Mouse (Mus musculus) A20 (cell line): ENCODE results near the gene Mfsd4b2.
"Not testable (repeated sequence)": the region's sequence is repeated elsewhere in the genome, so short reads cannot be mapped to it uniquely, and the experiment has no call there.

ENCODE experiments used
- DNase-seq: peaks from one replicate; pipeline ENCODE4 v3.0.0-alpha.2; 2011; ENCODE audit warnings: low read depth, low spot score

The Mfsd4b2 gene

DNA sequence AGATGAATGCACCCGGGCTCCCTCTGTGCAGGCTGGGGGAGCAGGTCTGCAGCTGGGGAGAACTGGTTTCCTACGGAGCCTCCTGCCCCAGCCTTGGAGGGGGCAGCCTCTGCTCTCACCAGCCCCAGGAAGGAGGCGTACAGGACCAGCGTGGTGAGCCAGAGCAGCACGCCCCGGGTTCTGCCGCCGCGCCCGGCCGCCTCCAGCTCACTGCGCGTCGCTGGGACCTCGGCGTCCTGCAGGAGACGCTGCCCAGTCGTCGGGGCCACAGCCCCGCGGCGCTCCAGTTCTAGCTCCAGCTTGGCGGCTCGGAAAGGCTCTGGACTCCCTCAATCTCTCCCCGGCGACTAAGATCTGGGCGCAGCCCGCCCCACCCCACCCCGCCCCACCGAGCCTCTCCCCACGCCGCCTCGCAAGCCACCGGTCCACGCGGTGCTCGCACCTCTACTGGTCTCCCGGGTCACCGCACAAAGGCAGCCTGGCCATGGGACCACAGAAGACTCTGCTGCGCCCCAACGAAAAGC lies at the start of gene Mfsd4b2:
Gene Mfsd4b2, minus strand, starts transcription at position 308 of the 524 bp plus-strand sequence.
- DNase-seq = no peak

DNA sequence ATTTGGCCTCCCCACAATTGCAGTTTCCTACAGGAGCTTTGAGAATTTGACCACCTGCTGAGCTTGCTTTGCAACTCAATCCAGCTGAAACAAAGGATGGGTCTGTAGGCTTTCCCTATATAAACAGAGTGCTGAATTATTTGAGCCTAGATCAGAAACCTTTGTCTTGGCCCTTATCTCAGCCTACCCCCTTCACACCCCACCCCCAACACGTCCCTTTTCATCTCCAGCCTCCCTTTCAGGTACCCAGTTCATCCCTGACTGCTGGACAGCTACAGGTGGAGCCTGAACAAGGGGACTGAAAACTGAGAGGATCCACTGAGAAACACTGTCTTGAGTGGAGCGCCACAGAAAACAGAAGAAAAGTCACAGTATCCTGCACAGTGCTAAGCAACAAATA lies 49.0 kb upstream of the Mfsd4b2 start:
- no peak for DNase-seq

GRCm38 (mm10) chr10:39974982-39975381 lies 48.3 kb upstream of the Mfsd4b2 start:
- DNase-seq = no peak

DNA sequence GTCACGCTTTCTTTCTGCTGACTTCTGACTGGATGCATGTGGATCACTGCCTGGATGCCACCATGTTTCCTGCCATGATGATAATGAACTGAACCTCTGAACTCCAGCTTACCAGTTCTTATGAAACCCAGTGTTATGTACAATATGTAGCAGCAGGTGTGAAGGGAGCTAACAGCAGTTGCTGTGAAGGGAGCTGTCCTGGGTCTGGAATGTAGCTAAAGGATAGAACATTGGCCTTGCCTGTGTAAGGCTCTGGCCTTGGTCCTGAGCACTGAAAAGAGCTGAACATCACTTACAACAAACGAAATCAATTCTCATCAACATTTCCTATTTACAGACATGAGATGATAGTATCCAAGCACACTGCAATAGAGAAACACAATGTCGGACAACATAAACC lies 40.8 kb upstream of the Mfsd4b2 start:
- DNase-seq = no peak

- no peak for DNase-seq
Measured at GRCm38 (mm10) chr10:39961906-39962305, 35.2 kb upstream of the Mfsd4b2 start.

GRCm38 (mm10) chr10:39960441-39960822 lies 33.7 kb upstream of the Mfsd4b2 start:
- no peak for DNase-seq

DNA sequence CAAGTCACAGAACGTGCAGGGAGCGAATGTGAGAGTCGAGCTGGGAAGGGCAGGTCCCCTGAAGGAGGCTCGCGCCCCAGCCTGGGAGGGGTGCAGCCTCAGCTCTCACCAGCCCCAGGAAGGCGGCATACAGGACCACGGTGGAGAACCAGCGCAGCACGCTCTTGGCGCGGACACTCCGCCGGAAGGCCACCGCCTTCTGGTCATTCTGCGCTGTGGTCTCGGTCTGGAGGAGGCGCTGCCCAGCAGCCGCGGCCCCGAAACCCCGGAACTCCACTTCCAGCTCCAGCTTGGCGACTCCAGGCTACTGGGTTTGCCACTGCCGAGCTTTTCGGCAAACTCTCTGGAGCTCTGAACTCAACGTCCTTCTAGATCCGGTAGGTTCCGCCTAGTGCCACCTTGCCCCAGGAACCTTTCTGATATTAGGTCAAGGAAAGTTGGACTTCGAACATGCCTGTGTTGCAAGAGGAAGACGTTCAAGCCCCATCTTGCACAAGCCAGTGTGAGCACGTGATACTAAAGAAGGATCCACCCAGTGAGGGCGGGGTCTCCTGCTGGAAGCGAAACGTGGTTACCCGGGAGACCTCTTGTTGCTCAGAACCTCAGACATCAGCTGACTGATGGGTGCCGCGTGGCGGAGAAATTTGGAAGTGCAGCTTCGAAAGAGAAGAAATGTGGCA lies 33.2 kb upstream of the Mfsd4b2 start, which contains the start of gene Mfsd4b3:
Gene Mfsd4b3, minus strand, starts transcription at position 393 of the 680 bp plus-strand sequence.
- peak; percentile 68 for DNase-seq

GRCm38 (mm10) chr10:39958266-39958665 lies 31.5 kb upstream of the Mfsd4b2 start:
- peak; percentile 22 for DNase-seq

DNA sequence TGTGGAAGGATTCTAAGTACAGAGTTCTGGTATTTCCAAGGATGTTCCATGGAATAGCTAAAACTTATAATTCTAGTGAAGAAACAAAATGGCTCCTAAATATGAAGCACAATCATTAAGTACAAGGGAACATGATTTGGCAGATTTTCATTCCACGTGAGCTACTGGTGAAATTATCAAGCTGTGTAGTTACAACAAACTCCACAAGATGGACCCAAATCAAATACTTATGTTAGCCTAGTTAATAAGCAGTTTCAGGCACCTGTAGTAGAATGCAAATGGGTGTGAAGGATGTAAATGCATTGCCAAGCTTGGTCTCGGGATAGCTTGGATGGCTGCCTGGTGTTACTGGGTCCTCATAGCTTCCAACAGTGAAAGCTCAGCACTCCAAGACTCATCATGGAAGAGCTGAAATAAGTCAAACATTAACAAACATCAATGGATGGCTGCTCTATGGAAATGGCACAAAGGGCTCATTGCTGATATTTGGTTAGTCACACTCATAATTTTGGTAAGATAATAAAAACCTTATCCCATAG lies 29.7 kb upstream of the Mfsd4b2 start:
- peak; percentile 9 for DNase-seq

DNA sequence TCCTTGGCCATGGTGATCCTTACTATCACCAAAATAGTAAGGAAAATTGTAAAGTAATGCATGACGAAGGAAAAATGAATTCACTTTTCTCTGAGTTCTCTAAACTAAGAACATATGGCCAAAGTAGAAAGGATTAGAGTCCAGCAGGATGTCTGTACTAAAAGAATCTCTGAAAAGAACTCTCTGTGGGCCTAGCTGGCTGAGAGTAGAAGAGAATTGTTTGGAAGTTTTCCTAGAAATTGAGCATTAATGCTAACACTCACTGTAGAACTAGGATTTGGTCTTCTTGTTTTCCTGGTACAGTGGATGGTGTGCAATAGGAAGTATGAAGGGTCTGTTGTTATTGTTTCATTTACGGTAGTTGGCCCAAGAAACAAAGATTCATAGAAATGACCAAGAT lies 28.4 kb upstream of the Mfsd4b2 start:
- DNase-seq = no peak

GRCm38 (mm10) chr10:39949377-39949954 lies 22.7 kb upstream of the Mfsd4b2 start:
- DNase-seq = no peak

DNA sequence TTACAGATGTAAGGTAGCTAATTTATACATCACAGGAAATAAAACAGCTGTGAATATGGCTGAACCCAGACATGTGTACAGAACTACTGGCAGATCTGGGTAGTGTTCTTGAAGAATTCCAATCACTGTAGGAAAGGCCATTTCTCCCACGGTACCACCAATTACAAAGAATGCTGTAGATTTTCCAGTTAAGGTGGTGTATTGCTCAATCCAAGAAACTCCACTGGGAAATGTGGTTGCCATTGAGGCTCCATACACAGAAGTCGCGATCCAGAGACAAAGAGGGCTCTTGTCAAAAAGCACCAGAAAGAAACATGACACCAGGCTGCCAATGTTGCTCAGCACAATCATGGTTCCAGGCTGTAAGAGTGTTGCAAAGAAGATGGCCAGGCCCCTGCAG lies 20.5 kb upstream of the Mfsd4b2 start:
- not testable (repeated sequence) for DNase-seq

GRCm38 (mm10) chr10:39936553-39936952 lies 9.8 kb upstream of the Mfsd4b2 start:
- DNase-seq = no peak

DNA sequence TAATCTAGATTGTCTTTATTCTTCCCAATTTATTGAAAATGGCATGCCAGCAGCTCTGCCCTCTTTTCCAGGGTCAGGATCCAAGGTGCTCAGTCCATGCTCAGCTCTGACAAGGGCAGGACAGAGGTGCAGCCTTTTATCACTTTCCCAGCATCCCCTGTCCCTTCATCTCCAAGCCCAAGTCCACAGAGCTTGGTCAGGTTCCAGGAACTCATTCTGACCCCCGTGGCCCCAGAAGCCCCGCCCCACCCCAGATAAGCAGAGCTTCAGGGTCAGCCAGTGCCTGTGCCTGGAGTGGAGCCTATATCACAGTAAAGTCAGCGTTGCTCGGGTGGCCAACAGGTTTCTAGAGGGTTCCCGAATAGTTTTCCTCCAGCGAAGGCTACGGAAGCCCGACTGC lies 2.2 kb downstream of the Mfsd4b2 start:
- DNase-seq = not testable (repeated sequence)

DNA sequence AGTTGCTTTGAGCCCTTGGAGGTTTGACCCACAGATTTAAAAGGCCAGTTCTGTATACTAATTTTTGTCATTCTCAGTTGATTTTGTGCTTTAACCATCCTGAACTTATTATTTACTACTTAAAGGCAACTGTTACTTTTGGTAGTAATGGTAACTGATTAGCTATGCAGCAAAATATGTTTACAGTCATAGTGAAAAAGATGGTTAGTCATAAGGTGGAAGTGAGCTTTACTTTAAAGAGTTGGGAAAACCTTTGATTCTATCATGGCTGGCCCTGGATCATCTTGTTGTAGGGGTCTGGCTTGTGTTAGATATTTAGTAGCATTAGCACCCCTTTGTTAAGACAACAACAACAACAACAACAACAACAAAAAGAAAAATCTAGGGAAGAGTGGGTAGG lies 14.1 kb downstream of the Mfsd4b2 start:
- no peak for DNase-seq

DNA sequence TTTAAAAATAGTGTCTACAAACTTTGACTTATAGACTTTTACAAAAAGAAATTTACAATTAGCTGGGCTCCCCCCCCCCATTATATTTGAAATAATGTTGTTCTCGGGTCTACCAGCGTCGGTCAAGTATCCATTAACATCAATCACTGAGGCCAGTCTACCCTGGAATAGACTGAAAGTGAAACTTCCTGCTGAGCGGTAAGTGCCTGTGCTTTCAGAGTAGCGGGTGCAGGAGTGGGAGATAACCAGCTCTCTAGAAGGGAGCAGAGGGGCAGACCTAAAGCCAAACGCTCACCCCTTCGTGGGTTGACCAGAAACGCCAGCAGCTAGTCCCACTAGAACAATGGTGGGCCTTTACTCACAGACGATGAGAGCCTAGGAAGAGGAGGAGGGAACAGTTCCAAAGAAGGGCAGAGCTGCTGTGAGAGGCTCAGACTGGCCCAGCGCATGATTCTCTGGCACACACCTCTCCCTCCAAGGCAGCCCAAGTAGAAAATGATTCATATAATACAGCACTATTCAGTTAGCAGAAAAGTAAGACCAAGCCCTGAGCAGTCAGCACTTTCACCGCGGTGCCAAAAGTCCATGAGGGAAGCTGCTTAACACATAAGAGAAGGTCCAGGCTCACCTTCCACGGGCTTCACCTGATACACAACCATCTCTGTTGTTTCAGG lies 17.8 kb downstream of the Mfsd4b2 start:
- DNase-seq = no peak

- no peak for DNase-seq
Measured at GRCm38 (mm10) chr10:39906799-39907658, 19.7 kb downstream of the Mfsd4b2 start.

- DNase-seq = no peak
Measured at GRCm38 (mm10) chr10:39904191-39904590, 22.5 kb downstream of the Mfsd4b2 start.

GRCm38 (mm10) chr10:39898874-39899371 lies 27.8 kb downstream of the Mfsd4b2 start, which contains the start of gene Mfsd4b4:
Mfsd4b4 (minus strand) TSS chr10:39899238.
- DNase-seq = peak; percentile 84

- peak; percentile 24 for DNase-seq
Measured at GRCm38 (mm10) chr10:39896503-39896902, 30.2 kb downstream of the Mfsd4b2 start.
